Mouse (Mus musculus) erythroblast, embryonic 14.5 days (primary cell): ENCODE results near the gene 1700016K19Rik.

Experiments used
- GATA1 ChIP-seq: IDR thresholded peaks from 2 replicates; pipeline ENCODE4 v1.6.1; 2012; ENCODE audit warnings: low read length, inconsistent platforms, mixed read lengths
- TAL1 ChIP-seq: IDR thresholded peaks from 3 replicates; pipeline ENCODE4 v1.6.1; 2012; ENCODE audit warnings: low read length, inconsistent platforms, mixed read lengths

DNA sequence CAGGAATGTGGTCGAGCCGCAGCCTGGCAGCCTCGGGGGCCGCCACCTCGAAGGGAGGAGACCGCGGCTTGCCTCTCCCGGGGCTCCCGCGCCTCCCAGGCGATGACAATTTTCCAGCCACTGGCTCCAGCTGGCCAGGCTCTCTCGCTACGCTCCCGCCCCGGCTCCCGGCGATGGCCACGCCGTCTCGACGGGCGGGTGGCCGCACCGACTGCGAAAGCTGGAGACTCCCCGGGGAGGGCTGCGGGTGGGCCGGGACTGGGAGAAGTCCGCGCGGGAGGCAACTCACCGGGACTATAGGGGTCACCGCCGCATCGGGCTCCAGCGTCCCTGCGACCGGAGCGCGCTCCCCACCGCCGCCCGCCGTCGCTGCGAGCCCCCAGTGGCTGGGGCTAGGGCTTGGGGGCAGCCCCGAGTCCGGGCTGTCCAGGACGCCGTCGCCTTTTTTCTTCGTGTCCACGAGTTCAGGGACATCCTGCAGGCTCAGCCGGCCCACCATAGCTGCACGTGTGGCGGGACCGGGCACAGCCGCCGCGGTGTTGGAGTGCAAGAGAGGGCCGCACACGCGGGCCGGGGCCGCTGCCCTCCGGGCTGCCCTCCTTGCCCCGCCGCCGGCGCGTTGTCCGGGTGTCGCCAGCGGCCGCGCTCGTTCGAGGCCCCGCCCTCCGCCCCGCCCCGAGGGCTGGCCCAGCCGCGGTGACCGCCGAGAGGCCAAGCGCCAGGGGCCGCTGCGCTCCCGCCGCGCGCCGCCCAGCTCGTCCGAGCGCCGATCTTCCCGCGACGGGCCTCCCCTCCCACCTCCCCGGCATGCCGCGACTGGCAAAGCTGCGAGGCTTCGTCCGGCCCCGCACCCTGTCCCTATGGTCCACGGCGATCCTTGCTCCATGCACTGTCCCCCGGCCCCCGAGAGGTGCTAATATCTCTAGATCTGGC is 27.7 kb downstream of the 1700016K19Rik start, which contains the start of gene Rflnb:
- TF ChIP-seq TAL1, result no peak
- no peak for TF ChIP-seq GATA1
